Comparison of ENCODE assay signal across 21 mouse cellular contexts in the genomic region with DNA sequence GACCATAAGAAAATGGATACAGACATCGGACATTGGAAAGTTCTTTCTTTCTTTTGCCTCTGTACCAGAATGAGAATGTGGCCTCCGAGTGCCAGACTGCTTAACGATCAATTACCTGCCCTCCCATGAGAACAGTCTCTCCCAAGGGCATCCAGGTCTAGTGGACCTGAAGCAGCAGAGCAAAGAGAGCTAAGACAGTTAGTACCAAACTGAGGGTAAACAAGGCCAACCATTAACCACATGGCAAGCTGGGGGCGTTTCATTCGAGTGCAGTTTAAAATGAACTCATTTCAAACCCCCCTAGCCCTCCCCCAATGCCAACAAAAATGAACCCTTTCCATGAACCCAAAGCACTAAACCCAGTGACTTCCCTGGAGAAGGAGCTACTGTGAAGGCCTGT. TPM values are rescaled to one million over a fixed set of nuclear protein-coding genes. Genes with fewer than 3 reads are reported as not detected.
DNase-seq lines count a peak whose midpoint lies in the region; ATAC-seq and TF ChIP-seq lines count a peak whose summit lies in the region.
"Had no signal": no experiment of that assay in that cellular context is flagged by ENCODE, and none has a peak within 500 bp of the region (broad histone marks: within the 10 kb centered on the region; RNA-seq: fewer than 3 reads in every experiment).

No protein-coding gene starts in this region.

- H3K4me3 ChIP-seq in liver, adult 2 months (ENCODE audit: insufficient read depth, low read depth, low read length) = no peak overlapping the region
- no peak overlapping the region for H3K4me3 ChIP-seq in liver, embryonic 11.5 days (ENCODE audit: low read depth, low read length)
- H3K4me3 ChIP-seq in kidney, postnatal 0 days (replicated peaks; ENCODE audit: low read depth, low read length) = no peak overlapping the region
- H3K4me3 ChIP-seq: embryonic facial prominence, embryonic 13.5 days; forebrain, embryonic 12.5 days; heart, adult 2 months; heart, embryonic 15.5 days; hindbrain, embryonic 10.5 days had no signal

- intact Hi-C loops in heart, postnatal 14 days (cut with DNase I) = no loop called here

- no peak for TF ChIP-seq CTCF in liver, adult 2 months (IDR thresholded peaks at IDR 0.05; ENCODE audit: low read depth, low read length)
- no peak for TF ChIP-seq CTCF in kidney, postnatal 0 days (IDR thresholded peaks at IDR 0.05; ENCODE audit: low read depth)

- no peaks in the 10 kb centered on the region for H3K36me3 ChIP-seq in liver, adult 2 months (ENCODE audit: control insufficient read depth, insufficient read depth, low read length)
- H3K36me3 ChIP-seq in liver, embryonic 11.5 days (ENCODE audit: control insufficient read depth, insufficient read depth, low read length) = no peaks in the 10 kb centered on the region
- no peaks in the 10 kb centered on the region for H3K36me3 ChIP-seq in kidney, postnatal 0 days (ENCODE audit: insufficient read depth, low read length)
- H3K36me3 ChIP-seq: embryonic facial prominence, embryonic 13.5 days; forebrain, embryonic 12.5 days; heart, embryonic 15.5 days; hindbrain, embryonic 10.5 days had no signal

- no peak overlapping the region for H3K9ac ChIP-seq in liver, adult 2 months (ENCODE audit: low read depth, low read length)
- H3K9ac ChIP-seq in liver, embryonic 11.5 days (ENCODE audit: low read depth, low read length) = no peak overlapping the region
- H3K9ac ChIP-seq in kidney, postnatal 0 days (ENCODE audit: low read depth, low read length) = no peak overlapping the region
- H3K9ac ChIP-seq: embryonic facial prominence, embryonic 13.5 days; forebrain, embryonic 12.5 days; heart, embryonic 15.5 days had no signal

- no peaks in the 10 kb centered on the region for H3K9me3 ChIP-seq in liver, embryonic 11.5 days (ENCODE audit: control insufficient read depth, low read length)
- no peaks in the 10 kb centered on the region for H3K9me3 ChIP-seq in kidney, postnatal 0 days (replicated peaks; ENCODE audit: low read length)
- H3K9me3 ChIP-seq: embryonic facial prominence, embryonic 13.5 days; forebrain, embryonic 12.5 days; heart, embryonic 15.5 days; hindbrain, embryonic 10.5 days had no signal

- no peaks in the 10 kb centered on the region for H3K27me3 ChIP-seq in liver, adult 2 months (ENCODE audit: control insufficient read depth, insufficient read depth, low read length)
- no peaks in the 10 kb centered on the region for H3K27me3 ChIP-seq in liver, embryonic 11.5 days (replicated peaks; ENCODE audit: control insufficient read depth, insufficient read depth, low read length)
- no peaks in the 10 kb centered on the region for H3K27me3 ChIP-seq in kidney, postnatal 0 days (ENCODE audit: insufficient read depth, low read length)
- H3K27me3 ChIP-seq: CH12.LX; forebrain, embryonic 12.5 days; heart, embryonic 15.5 days had no signal

- peaks cover 16% of the 10 kb centered on the region; the same call in 1 of the 2 replicates for H3K79me2 ChIP-seq in liver, adult 2 months (ENCODE audit: control insufficient read depth, insufficient read depth, low read length)

- H3K4me1 ChIP-seq in liver, adult 2 months (ENCODE audit: control insufficient read depth, insufficient read depth, low read length) = peaks cover 26% of the 10 kb centered on the region
- peaks cover 4% of the 10 kb centered on the region for H3K4me1 ChIP-seq in liver, embryonic 11.5 days (replicated peaks; ENCODE audit: control insufficient read depth, insufficient read depth, low read length)
- no peaks in the 10 kb centered on the region for H3K4me1 ChIP-seq in kidney, postnatal 0 days (replicated peaks; ENCODE audit: insufficient read depth, low read length)
- H3K4me1 ChIP-seq: embryonic facial prominence, embryonic 13.5 days; forebrain, embryonic 12.5 days; hindbrain, embryonic 10.5 days had no signal

- no peak for TF ChIP-seq POLR2A in liver, adult 2 months (IDR thresholded peaks at IDR 0.05; ENCODE audit: extremely low read depth, insufficient read depth, low read length)

- 26% methylated on average over 5 of the region's 5 CpGs for WGBS in liver, adult 2 months
- 89% methylated on average over 5 of the region's 5 CpGs for WGBS in liver, embryonic 11.5 days
- 63% methylated on average over 5 of the region's 5 CpGs for WGBS in kidney, postnatal 0 days

- DNase-seq in liver, adult 2 months (ENCODE audit: extremely low read depth, low read depth, low spot score) = peak; percentile 76
- DNase-seq in liver, embryonic 11.5 days (ENCODE audit: low spot score) = no peak
- DNase-seq in kidney, adult 9 months = peak; percentile 87
- no peak for DNase-seq in kidney, postnatal 0 days (ENCODE audit: low spot score)
- peak; percentile 57 to 76 for DNase-seq in kidney, postnatal 36 days
- no peak for DNase-seq in heart, postnatal 14 days
- no peak for DNase-seq in ovary, postnatal 36 days (ENCODE audit: low spot score)
- DNase-seq: cerebellum, adult 18-20 months; cerebellum, adult 9-11 months; cerebellum, postnatal 36 days; gastrocnemius, postnatal 10 days; heart, adult 2 months had no signal

- H3K4me2 ChIP-seq in liver, embryonic 11.5 days = no peak overlapping the region
- H3K4me2 ChIP-seq in kidney, postnatal 0 days (ENCODE audit: low read length) = no peak overlapping the region
- H3K4me2 ChIP-seq: embryonic facial prominence, embryonic 13.5 days; forebrain, embryonic 12.5 days; heart, embryonic 11.5 days; heart, embryonic 15.5 days had no signal

- ATAC-seq in liver, embryonic 11.5 days (replicated peaks; ENCODE audit: low FRiP score) = no peak
- no peak; the same call in 1 of the 2 replicates for ATAC-seq in kidney, postnatal 0 days (replicated peaks; ENCODE audit: low FRiP score, low read depth)
- ATAC-seq: activated CD4-positive, CD25-positive, alpha-beta regulatory T cell, adult 4 months; forebrain, embryonic 16.5 days; Patski had no signal

- H3K27ac ChIP-seq in liver, adult 2 months (replicated peaks; ENCODE audit: insufficient read depth, low read depth, low read length) = peak overlapping the region; percentile 85
- H3K27ac ChIP-seq in liver, embryonic 11.5 days (ENCODE audit: low read depth, low read length) = no peak overlapping the region
- peak overlapping the region; percentile 65; the same call in 1 of the 2 replicates for H3K27ac ChIP-seq in kidney, postnatal 0 days
- H3K27ac ChIP-seq: forebrain, embryonic 12.5 days; heart, adult 2 months; heart, embryonic 15.5 days; hindbrain, embryonic 10.5 days had no signal

RNA-seq across cellular contexts. Expression of a gene that starts 12.1 kb away (rescaled TPM):
- 30.3 and 35.7 TPM in 2 replicates for total RNA-seq in liver, adult 2 months (2014; rRNA removed)
- polyA plus RNA-seq in liver, adult 2 months (2012; rRNA removed) = 29.7 and 30.8 TPM in 2 replicates
- polyA plus RNA-seq in liver, embryonic 11.5 days (2014; fragmentation: Nextera tagmentation; extraction: Ambion mirVana) = 11.5 and 13.4 TPM in 2 replicates
- 119 and 141 TPM in 2 replicates for polyA plus RNA-seq in kidney, postnatal 0 days (2015; fragmentation: Nextera tagmentation; extraction: Ambion mirVana)
- 10 to 100 TPM; 46.9 to 49.7 TPM for total RNA-seq in heart, postnatal 14 days (2021)
- total RNA-seq: CH12.LX had no signal

Comparison
In these comparisons a context has a peak if more than half of its experiments do, and no peak if none do; other contexts are left out.
1. DNase-seq: peak in liver, adult 2 months (single experiment), kidney, adult 9 months (single experiment) and kidney, postnatal 36 days (2 of 2); none in liver, embryonic 11.5 days (single experiment), kidney, postnatal 0 days (single experiment), heart, postnatal 14 days (0 of 2) and ovary, postnatal 36 days (single experiment).